Mouse (Mus musculus): ENCODE results near the gene Polrmt. TPM values are rescaled to one million over a fixed set of nuclear protein-coding genes. Genes with fewer than 3 reads are reported as not detected.

Polrmt gene
- polyA plus RNA-seq, 2 experiments: 33.4 to 64.1 TPM

- Histone ChIP-seq H3K4me2 (replicated peaks; ENCODE audit: low read depth, low read length, severe bottlenecking) (no peak overlapping the region), H3K9me3 (ENCODE audit: control insufficient read depth, low read length) (no peaks in the 10 kb centered on the region; the same call in 1 of the 2 replicates), H3K27ac (replicated peaks; ENCODE audit: low read depth, low read length) (no peak overlapping the region), H3K36me3 (ENCODE audit: control insufficient read depth, insufficient read depth, low read length) (peaks cover 58% of the 10 kb centered on the region), H3K27me3 (ENCODE audit: control insufficient read depth, insufficient read depth, low read length) (no peaks in the 10 kb centered on the region), H3K9ac (ENCODE audit: low read depth, low read length, severe bottlenecking) (no peak overlapping the region), H3K4me3 (replicated peaks; ENCODE audit: low read length) (no peak overlapping the region), H3K4me1 (ENCODE audit: control insufficient read depth, insufficient read depth, low read length) (peaks cover 11% of the 10 kb centered on the region)
- no peak for TF ChIP-seq POLR2A (IDR thresholded peaks at IDR 0.05; ENCODE audit: borderline replicate concordance, extremely low read depth, insufficient read depth, insufficient read length)
- no peak for DNase-seq (ENCODE audit: low spot score)
- 93% methylated on average over 6 of the region's 6 CpGs for WGBS
- no peak for ATAC-seq (ENCODE audit: low FRiP score, low read depth)
Measured at GRCm38 (mm10) chr10:79687513-79687912, 58.9 kb downstream of the Polrmt start.

- ATAC-seq (ENCODE audit: low FRiP score, low read depth) (no peak), DNase-seq (ENCODE audit: low spot score) (no peak)
- Histone ChIP-seq H3K9ac (ENCODE audit: low read depth, low read length, severe bottlenecking) (no peak overlapping the region), H3K9me3 (ENCODE audit: control insufficient read depth, low read length) (no peaks in the 10 kb centered on the region), H3K27ac (replicated peaks; ENCODE audit: low read depth, low read length) (no peak overlapping the region), H3K4me1 (ENCODE audit: control insufficient read depth, insufficient read depth, low read length) (peaks cover 11% of the 10 kb centered on the region), H3K4me3 (replicated peaks; ENCODE audit: low read length) (no peak overlapping the region), H3K4me2 (replicated peaks; ENCODE audit: low read depth, low read length, severe bottlenecking) (no peak overlapping the region), H3K36me3 (ENCODE audit: control insufficient read depth, insufficient read depth, low read length) (peaks cover 58% of the 10 kb centered on the region), H3K27me3 (ENCODE audit: control insufficient read depth, insufficient read depth, low read length) (no peaks in the 10 kb centered on the region)
- TF ChIP-seq POLR2A (IDR thresholded peaks at IDR 0.05; ENCODE audit: borderline replicate concordance, extremely low read depth, insufficient read depth, insufficient read length): no peak
- 100% methylated on average over 1 of the region's 1 CpGs for WGBS
Measured at GRCm38 (mm10) chr10:79686691-79687090, 59.7 kb downstream of the Polrmt start.

GRCm38 (mm10) chr10:79686219-79686618 lies 60.2 kb downstream of the Polrmt start:
- peaks cover 58% of the 10 kb centered on the region for H3K36me3 ChIP-seq (ENCODE audit: control insufficient read depth, insufficient read depth, low read length)
- ATAC-seq (ENCODE audit: low FRiP score, low read depth) (no peak), DNase-seq (ENCODE audit: low spot score) (no peak)
- H3K27ac ChIP-seq (replicated peaks; ENCODE audit: low read depth, low read length): no peak overlapping the region
- H3K27me3 ChIP-seq (ENCODE audit: control insufficient read depth, insufficient read depth, low read length): no peaks in the 10 kb centered on the region
- no peak overlapping the region for H3K9ac ChIP-seq (ENCODE audit: low read depth, low read length, severe bottlenecking)
- no peak overlapping the region for H3K4me3 ChIP-seq (replicated peaks; ENCODE audit: low read length)
- no peak for TF ChIP-seq POLR2A (IDR thresholded peaks at IDR 0.05; ENCODE audit: borderline replicate concordance, extremely low read depth, insufficient read depth, insufficient read length)
- no peaks in the 10 kb centered on the region for H3K9me3 ChIP-seq (ENCODE audit: control insufficient read depth, low read length)
- peaks cover 12% of the 10 kb centered on the region for H3K4me1 ChIP-seq (ENCODE audit: control insufficient read depth, insufficient read depth, low read length)
- H3K4me2 ChIP-seq (replicated peaks; ENCODE audit: low read depth, low read length, severe bottlenecking): no peak overlapping the region
- 80% methylated on average over 2 of the region's 2 CpGs for WGBS

Other genes with a start within 250 kb of the Polrmt start
Only the 30 nearest of the 33 such genes appear.
- 15.9 and 21.9 TPM in 2 replicates for gene Plpp2, start 212.8 kb downstream of the Polrmt start, polyA plus RNA-seq (2012; rRNA removed)
- gene Plpp2, start 212.8 kb downstream of the Polrmt start, polyA plus RNA-seq (2014; fragmentation: Nextera tagmentation; extraction: Ambion mirVana): 26.1 and 27.7 TPM in 2 replicates
- gene Mier2, start 191.4 kb downstream of the Polrmt start, polyA plus RNA-seq (2012; rRNA removed): 162 and 237 TPM in 2 replicates
- gene Mier2, start 191.4 kb downstream of the Polrmt start, polyA plus RNA-seq (2014; fragmentation: Nextera tagmentation; extraction: Ambion mirVana): 56.5 and 69.8 TPM in 2 replicates
- gene Theg, start 159.2 kb downstream of the Polrmt start, polyA plus RNA-seq (2012; rRNA removed): not detected in 2 replicates
- gene Theg, start 159.2 kb downstream of the Polrmt start, polyA plus RNA-seq (2014; fragmentation: Nextera tagmentation; extraction: Ambion mirVana): not detected in 2 replicates
- 1.0 and 1.2 TPM in 2 replicates for gene C2cd4c, start 132.6 kb downstream of the Polrmt start, polyA plus RNA-seq (2012; rRNA removed)
- not detected in 2 replicates for gene C2cd4c, start 132.6 kb downstream of the Polrmt start, polyA plus RNA-seq (2014; fragmentation: Nextera tagmentation; extraction: Ambion mirVana)
- gene Shc2, start 108.7 kb downstream of the Polrmt start, polyA plus RNA-seq (2012; rRNA removed): 30.2 and 33.0 TPM in 2 replicates
- gene Shc2, start 108.7 kb downstream of the Polrmt start, polyA plus RNA-seq (2014; fragmentation: Nextera tagmentation; extraction: Ambion mirVana): 9.0 and 10.1 TPM in 2 replicates
- 0.14 and 0.22 TPM in 2 replicates for gene Odf3l2, start 100.8 kb downstream of the Polrmt start, polyA plus RNA-seq (2012; rRNA removed)
- gene Odf3l2, start 100.8 kb downstream of the Polrmt start, polyA plus RNA-seq (2014; fragmentation: Nextera tagmentation; extraction: Ambion mirVana): 0.15 TPM in 1 of 2 replicates, not detected in the other
- gene Madcam1, start 82.0 kb downstream of the Polrmt start, polyA plus RNA-seq (2012; rRNA removed): 5.0 and 8.4 TPM in 2 replicates
- 8.2 and 11.5 TPM in 2 replicates for gene Madcam1, start 82.0 kb downstream of the Polrmt start, polyA plus RNA-seq (2014; fragmentation: Nextera tagmentation; extraction: Ambion mirVana)
- gene Tpgs1, start 77.2 kb downstream of the Polrmt start, polyA plus RNA-seq (2012; rRNA removed): 44.6 and 57.4 TPM in 2 replicates
- 66.0 and 67.0 TPM in 2 replicates for gene Tpgs1, start 77.2 kb downstream of the Polrmt start, polyA plus RNA-seq (2014; fragmentation: Nextera tagmentation; extraction: Ambion mirVana)
- gene Cdc34, start 64.4 kb downstream of the Polrmt start, polyA plus RNA-seq (2012; rRNA removed): 138 and 156 TPM in 2 replicates
- gene Cdc34, start 64.4 kb downstream of the Polrmt start, polyA plus RNA-seq (2014; fragmentation: Nextera tagmentation; extraction: Ambion mirVana): 106 and 110 TPM in 2 replicates
- gene Gzmm, start 57.6 kb downstream of the Polrmt start, polyA plus RNA-seq (2012; rRNA removed): 1.1 and 1.4 TPM in 2 replicates
- gene Gzmm, start 57.6 kb downstream of the Polrmt start, polyA plus RNA-seq (2014; fragmentation: Nextera tagmentation; extraction: Ambion mirVana): 0.66 and 0.82 TPM in 2 replicates
- gene Bsg, start 42.1 kb downstream of the Polrmt start, polyA plus RNA-seq (2012; rRNA removed): 763 and 866 TPM in 2 replicates
- gene Bsg, start 42.1 kb downstream of the Polrmt start, polyA plus RNA-seq (2014; fragmentation: Nextera tagmentation; extraction: Ambion mirVana): 805 and 825 TPM in 2 replicates
- gene Hcn2, start 29.9 kb downstream of the Polrmt start, polyA plus RNA-seq (2012; rRNA removed): 0.70 and 1.3 TPM in 2 replicates
- 0.18 and 0.21 TPM in 2 replicates for gene Hcn2, start 29.9 kb downstream of the Polrmt start, polyA plus RNA-seq (2014; fragmentation: Nextera tagmentation; extraction: Ambion mirVana)
- gene Fgf22, start 8.5 kb upstream of the Polrmt start, polyA plus RNA-seq (2012; rRNA removed): 0.13 and 0.22 TPM in 2 replicates
- gene Fgf22, start 8.5 kb upstream of the Polrmt start, polyA plus RNA-seq (2014; fragmentation: Nextera tagmentation; extraction: Ambion mirVana): 0.21 and 0.80 TPM in 2 replicates
- 176 and 229 TPM in 2 replicates for gene Rnf126, start 20.4 kb upstream of the Polrmt start, polyA plus RNA-seq (2012; rRNA removed)
- gene Rnf126, start 20.4 kb upstream of the Polrmt start, polyA plus RNA-seq (2014; fragmentation: Nextera tagmentation; extraction: Ambion mirVana): 100 and 103 TPM in 2 replicates
- gene Fstl3, start 30.7 kb upstream of the Polrmt start, polyA plus RNA-seq (2012; rRNA removed): 11.6 and 14.7 TPM in 2 replicates
- gene Fstl3, start 30.7 kb upstream of the Polrmt start, polyA plus RNA-seq (2014; fragmentation: Nextera tagmentation; extraction: Ambion mirVana): 9.0 and 9.5 TPM in 2 replicates
- gene Prss57, start 44.4 kb upstream of the Polrmt start, polyA plus RNA-seq (2012; rRNA removed): 0.04 and 0.06 TPM in 2 replicates
- not detected in 2 replicates for gene Prss57, start 44.4 kb upstream of the Polrmt start, polyA plus RNA-seq (2014; fragmentation: Nextera tagmentation; extraction: Ambion mirVana)
- gene Palm, start 47.0 kb upstream of the Polrmt start, polyA plus RNA-seq (2012; rRNA removed): 55.8 and 72.7 TPM in 2 replicates
- 76.2 and 83.8 TPM in 2 replicates for gene Palm, start 47.0 kb upstream of the Polrmt start, polyA plus RNA-seq (2014; fragmentation: Nextera tagmentation; extraction: Ambion mirVana)
- gene Misp, start 74.4 kb upstream of the Polrmt start, polyA plus RNA-seq (2012; rRNA removed): 0.41 and 0.50 TPM in 2 replicates
- gene Misp, start 74.4 kb upstream of the Polrmt start, polyA plus RNA-seq (2014; fragmentation: Nextera tagmentation; extraction: Ambion mirVana): 0.54 and 1.2 TPM in 2 replicates
- 536 and 644 TPM in 2 replicates for gene Ptbp1, start 107.8 kb upstream of the Polrmt start, polyA plus RNA-seq (2012; rRNA removed)
- 262 and 279 TPM in 2 replicates for gene Ptbp1, start 107.8 kb upstream of the Polrmt start, polyA plus RNA-seq (2014; fragmentation: Nextera tagmentation; extraction: Ambion mirVana)
- 10.3 and 17.3 TPM in 2 replicates for gene Prtn3, start 127.9 kb upstream of the Polrmt start, polyA plus RNA-seq (2012; rRNA removed)
- gene Prtn3, start 127.9 kb upstream of the Polrmt start, polyA plus RNA-seq (2014; fragmentation: Nextera tagmentation; extraction: Ambion mirVana): 5.9 and 8.2 TPM in 2 replicates
- gene Plppr3, start 128.1 kb upstream of the Polrmt start, polyA plus RNA-seq (2012; rRNA removed): 220 and 326 TPM in 2 replicates
- 61.5 and 79.7 TPM in 2 replicates for gene Plppr3, start 128.1 kb upstream of the Polrmt start, polyA plus RNA-seq (2014; fragmentation: Nextera tagmentation; extraction: Ambion mirVana)
- 0.35 and 1.8 TPM in 2 replicates for gene Elane, start 139.7 kb upstream of the Polrmt start, polyA plus RNA-seq (2012; rRNA removed)
- gene Elane, start 139.7 kb upstream of the Polrmt start, polyA plus RNA-seq (2014; fragmentation: Nextera tagmentation; extraction: Ambion mirVana): 0.62 and 1.2 TPM in 2 replicates
- 1.1 and 2.3 TPM in 2 replicates for gene Cfd, start 144.3 kb upstream of the Polrmt start, polyA plus RNA-seq (2012; rRNA removed)
- gene Cfd, start 144.3 kb upstream of the Polrmt start, polyA plus RNA-seq (2014; fragmentation: Nextera tagmentation; extraction: Ambion mirVana): not detected in 2 replicates
- 54.6 and 73.8 TPM in 2 replicates for gene Med16, start 162.3 kb upstream of the Polrmt start, polyA plus RNA-seq (2012; rRNA removed)
- gene Med16, start 162.3 kb upstream of the Polrmt start, polyA plus RNA-seq (2014; fragmentation: Nextera tagmentation; extraction: Ambion mirVana): 33.4 and 38.3 TPM in 2 replicates
- gene Gm26602, start 164.3 kb upstream of the Polrmt start, polyA plus RNA-seq (2012; rRNA removed): not detected in 2 replicates
- gene Gm26602, start 164.3 kb upstream of the Polrmt start, polyA plus RNA-seq (2014; fragmentation: Nextera tagmentation; extraction: Ambion mirVana): 6.6 TPM in 1 of 2 replicates, not detected in the other
- gene Kiss1r, start 170.4 kb upstream of the Polrmt start, polyA plus RNA-seq (2012; rRNA removed): 2.5 and 2.8 TPM in 2 replicates
- gene Kiss1r, start 170.4 kb upstream of the Polrmt start, polyA plus RNA-seq (2014; fragmentation: Nextera tagmentation; extraction: Ambion mirVana): 0.17 and 0.26 TPM in 2 replicates
- 158 and 219 TPM in 2 replicates for gene R3hdm4, start 174.6 kb upstream of the Polrmt start, polyA plus RNA-seq (2012; rRNA removed)
- 141 and 152 TPM in 2 replicates for gene R3hdm4, start 174.6 kb upstream of the Polrmt start, polyA plus RNA-seq (2014; fragmentation: Nextera tagmentation; extraction: Ambion mirVana)
- 8.6 and 12.6 TPM in 2 replicates for gene Arid3a, start 180.5 kb upstream of the Polrmt start, polyA plus RNA-seq (2012; rRNA removed)
- 4.8 and 5.0 TPM in 2 replicates for gene Arid3a, start 180.5 kb upstream of the Polrmt start, polyA plus RNA-seq (2014; fragmentation: Nextera tagmentation; extraction: Ambion mirVana)
- gene Wdr18, start 213.6 kb upstream of the Polrmt start, polyA plus RNA-seq (2012; rRNA removed): 58.7 and 78.5 TPM in 2 replicates
- gene Wdr18, start 213.6 kb upstream of the Polrmt start, polyA plus RNA-seq (2014; fragmentation: Nextera tagmentation; extraction: Ambion mirVana): 99.8 and 106 TPM in 2 replicates
- 0.72 and 0.76 TPM in 2 replicates for gene Grin3b, start 224.1 kb upstream of the Polrmt start, polyA plus RNA-seq (2012; rRNA removed)
- 0.23 and 0.55 TPM in 2 replicates for gene Grin3b, start 224.1 kb upstream of the Polrmt start, polyA plus RNA-seq (2014; fragmentation: Nextera tagmentation; extraction: Ambion mirVana)

Measured in limb, embryonic 14.5 days (tissue).